Mouse (Mus musculus) MEL (cell line): ENCODE results near the gene Megf6. TPM values are rescaled to one million over a fixed set of nuclear protein-coding genes. Genes with fewer than 3 reads are reported as not detected.

Experiments
- DNase-seq: peaks from one replicate; pipeline ENCODE4 v3.0.0; 2011; ENCODE audit warnings: low read depth, low spot score
- H3K27ac ChIP-seq: 2 replicates; pipeline ENCODE4 v1.5.1; 2012; ENCODE audit warnings: low read depth, mild to moderate bottlenecking, control low read depth, low read length, moderate library complexity; ENCODE audit not compliant: control insufficient read depth
- H3K27me3 ChIP-seq, 2 experiments: fragments of 150-350 bp in 1 of 2; sonication (generic) in 1 of 2; 2 replicates each; pipeline ENCODE4 v1.6.1; 2012; ENCODE audit warnings: low read length in 2 of 2, mild to moderate bottlenecking in 2 of 2, improper control_type of control experiment in 1 of 2, moderate library complexity in 1 of 2; ENCODE audit not compliant: insufficient read depth in 2 of 2, control insufficient read depth in 1 of 2
- H3K36me3 ChIP-seq, 2 experiments: 2 replicates each; pipeline ENCODE4 v1.6.1; 2012 to 2014; ENCODE audit warnings: low read length in 2 of 2, improper control_type of control experiment in 1 of 2, inconsistent platforms in 1 of 2, mild to moderate bottlenecking in 1 of 2; ENCODE audit not compliant: insufficient read depth in 2 of 2, control insufficient read depth in 1 of 2
- H3K4me1 ChIP-seq, 2 experiments: fragments of 150-350 bp in 1 of 2; sonication (generic) in 1 of 2; 2 replicates each; pipeline ENCODE4 v1.6.1; 2012; ENCODE audit warnings: low read length in 2 of 2, improper control_type of control experiment in 1 of 2, mild to moderate bottlenecking in 1 of 2; ENCODE audit not compliant: insufficient read depth in 2 of 2, control insufficient read depth in 1 of 2
- H3K4me3 ChIP-seq, 2 experiments: fragments of 150-350 bp in 1 of 2; sonication (generic) in 1 of 2; 2 replicates each; pipeline ENCODE4 v1.5.1; 2012; ENCODE audit warnings: low read depth in 2 of 2, low read length in 2 of 2, mild to moderate bottlenecking in 2 of 2, moderate library complexity in 2 of 2, control low read depth in 1 of 2, improper control_type of control experiment in 1 of 2; ENCODE audit not compliant: control insufficient read depth in 1 of 2, insufficient read depth in 1 of 2
- H3K79me2 ChIP-seq: 2 replicates; pipeline ENCODE4 v1.6.1; 2012; ENCODE audit warnings: mild to moderate bottlenecking, low read length, moderate library complexity; ENCODE audit not compliant: control insufficient read depth, poor library complexity, insufficient read depth
- H3K9ac ChIP-seq: 2 replicates; pipeline ENCODE4 v1.6.1; 2012; ENCODE audit warnings: low read depth, mild to moderate bottlenecking, control low read depth, low read length, moderate library complexity; ENCODE audit not compliant: control insufficient read depth, poor library complexity, severe bottlenecking
- H3K9me3 ChIP-seq: fragments of 150-350 bp; sonication (generic); replicated peaks from 2 replicates; pipeline ENCODE4 v1.6.1; 2012; ENCODE audit warnings: mild to moderate bottlenecking, low read length, improper control_type of control experiment, moderate library complexity; ENCODE audit not compliant: insufficient read depth
- BHLHE40 ChIP-seq: IDR thresholded peaks from 2 replicates; pipeline ENCODE4 v1.6.1; 2012; ENCODE audit warnings: low read depth, mild to moderate bottlenecking, inconsistent platforms, low read length, improper control_type of control experiment, borderline replicate concordance
- CHD1 ChIP-seq: IDR thresholded peaks from 2 replicates; pipeline ENCODE4 v1.6.1; 2012; ENCODE audit warnings: low read depth, mild to moderate bottlenecking, inconsistent platforms, low read length, improper control_type of control experiment
- CHD2 ChIP-seq: IDR thresholded peaks from 2 replicates; pipeline ENCODE4 v1.6.1; 2011; ENCODE audit warnings: low read length, improper control_type of control experiment
- CTCF ChIP-seq, 3 experiments: IDR thresholded peaks in 2 of 3; conservative IDR thresholded peaks in 1 of 3; 2 replicates each; pipeline ENCODE4 v1.5.1; 2011 to 2012; ENCODE audit warnings: low read length in 3 of 3, low read depth in 2 of 3, mild to moderate bottlenecking in 2 of 3, improper control_type of control experiment in 1 of 3, inconsistent platforms in 1 of 3, mixed read lengths in 1 of 3, moderate library complexity in 1 of 3; ENCODE audit not compliant: control insufficient read depth in 1 of 3, insufficient read depth in 1 of 3, poor library complexity in 1 of 3, severe bottlenecking in 1 of 3
- E2F4 ChIP-seq: IDR thresholded peaks from 2 replicates; pipeline ENCODE4 v1.6.1; 2011; ENCODE audit warnings: low read depth, low read length, improper control_type of control experiment, borderline replicate concordance
- ELF1 ChIP-seq: IDR thresholded peaks from 2 replicates; pipeline ENCODE4 v1.6.1; 2014; ENCODE audit warnings: low read depth, mild to moderate bottlenecking, inconsistent platforms, low read length, improper control_type of control experiment, moderate library complexity
- ETS1 ChIP-seq: IDR thresholded peaks from 2 replicates; pipeline ENCODE4 v1.6.1; 2012; ENCODE audit warnings: low read depth, mild to moderate bottlenecking, inconsistent platforms, low read length, improper control_type of control experiment, moderate library complexity
- GABPA ChIP-seq: IDR thresholded peaks from 2 replicates; pipeline ENCODE4 v1.6.1; 2012; ENCODE audit warnings: low read depth, mild to moderate bottlenecking, inconsistent platforms, low read length, improper control_type of control experiment, moderate library complexity
- GATA1 ChIP-seq: IDR thresholded peaks from 2 replicates; pipeline ENCODE4 v1.6.1; 2011; ENCODE audit warnings: low read depth, low read length, improper control_type of control experiment
- HCFC1 ChIP-seq: IDR thresholded peaks from 2 replicates; pipeline ENCODE4 v1.6.1; 2012; ENCODE audit warnings: low read depth, mild to moderate bottlenecking, inconsistent platforms, low read length, improper control_type of control experiment, moderate library complexity
- KAT2A ChIP-seq: conservative IDR thresholded peaks from 2 replicates; pipeline ENCODE4 v1.6.1; 2012; ENCODE audit warnings: low read depth, low read length, improper control_type of control experiment, inconsistent platforms
- MAFK ChIP-seq: IDR thresholded peaks from 2 replicates; pipeline ENCODE4 v1.6.1; 2011; ENCODE audit warnings: low read depth, mild to moderate bottlenecking, low read length, improper control_type of control experiment, borderline replicate concordance
- MAZ ChIP-seq: IDR thresholded peaks from 2 replicates; pipeline ENCODE4 v1.6.1; 2012; ENCODE audit warnings: low read depth, mild to moderate bottlenecking, inconsistent platforms, low read length, improper control_type of control experiment
- MEF2A ChIP-seq: IDR thresholded peaks from 2 replicates; pipeline ENCODE4 v1.6.1; 2014; ENCODE audit warnings: low read depth, mild to moderate bottlenecking, inconsistent platforms, low read length, improper control_type of control experiment; ENCODE audit not compliant: poor library complexity, insufficient replicate concordance, severe bottlenecking; ENCODE audit errors: extremely low read depth
- MXI1 ChIP-seq: IDR thresholded peaks from 2 replicates; pipeline ENCODE4 v1.6.1; 2011; ENCODE audit warnings: mild to moderate bottlenecking, low read depth, low read length, improper control_type of control experiment
- MYC ChIP-seq: IDR thresholded peaks from 2 replicates; pipeline ENCODE4 v1.6.1; 2011; ENCODE audit warnings: low read depth, mild to moderate bottlenecking, low read length, improper control_type of control experiment, moderate library complexity
- RAD21 ChIP-seq: IDR thresholded peaks from 2 replicates; pipeline ENCODE4 v1.6.1; 2011; ENCODE audit warnings: mild to moderate bottlenecking, low read depth, low read length, improper control_type of control experiment
- RCOR1 ChIP-seq: IDR thresholded peaks from 2 replicates; pipeline ENCODE4 v1.6.1; 2012; ENCODE audit warnings: low read depth, mild to moderate bottlenecking, inconsistent platforms, low read length, improper control_type of control experiment
- SIN3A ChIP-seq: IDR thresholded peaks from 2 replicates; pipeline ENCODE4 v1.6.1; 2012; ENCODE audit warnings: low read length, improper control_type of control experiment, inconsistent platforms
- SMC3 ChIP-seq: IDR thresholded peaks from 2 replicates; pipeline ENCODE4 v1.6.1; 2011; ENCODE audit warnings: low read depth, low read length, improper control_type of control experiment
- TAL1 ChIP-seq: IDR thresholded peaks from 2 replicates; pipeline ENCODE4 v1.6.1; 2012; ENCODE audit warnings: mild to moderate bottlenecking, inconsistent platforms, low read length, moderate library complexity, mixed read lengths
- TBP ChIP-seq: IDR thresholded peaks from 2 replicates; pipeline ENCODE4 v1.8.0; 2011; ENCODE audit warnings: low read depth, low read length, improper control_type of control experiment
- TCF12 ChIP-seq: IDR thresholded peaks from 2 replicates; pipeline ENCODE4 v1.6.1; 2014; ENCODE audit warnings: low read depth, mild to moderate bottlenecking, inconsistent platforms, low read length, improper control_type of control experiment, moderate library complexity
- UBTF ChIP-seq: IDR thresholded peaks from 2 replicates; pipeline ENCODE4 v1.6.1; 2012; ENCODE audit warnings: low read depth, mild to moderate bottlenecking, inconsistent platforms, low read length, improper control_type of control experiment, moderate library complexity, borderline replicate concordance; ENCODE audit not compliant: insufficient read depth
- USF1 ChIP-seq: IDR thresholded peaks from 2 replicates; pipeline ENCODE4 v1.6.1; 2014; ENCODE audit warnings: low read depth, mild to moderate bottlenecking, inconsistent platforms, low read length, improper control_type of control experiment, moderate library complexity
- USF2 ChIP-seq, 2 experiments: IDR thresholded peaks; 2 replicates each; pipeline ENCODE4 v1.6.1; 2011 to 2012; ENCODE audit warnings: improper control_type of control experiment in 2 of 2, low read length in 2 of 2, borderline replicate concordance in 1 of 2, inconsistent platforms in 1 of 2, low read depth in 1 of 2, mild to moderate bottlenecking in 1 of 2; ENCODE audit not compliant: insufficient read depth in 1 of 2
- ZC3H11A ChIP-seq: IDR thresholded peaks from 2 replicates; pipeline ENCODE4 v1.6.1; 2012; ENCODE audit warnings: low read depth, mild to moderate bottlenecking, inconsistent platforms, low read length, improper control_type of control experiment
- ZKSCAN1 ChIP-seq: IDR thresholded peaks from 2 replicates; pipeline ENCODE4 v1.6.1; 2012; ENCODE audit warnings: low read depth, mild to moderate bottlenecking, inconsistent platforms, low read length, improper control_type of control experiment, moderate library complexity
- ZMIZ1 ChIP-seq: IDR thresholded peaks from 2 replicates; pipeline ENCODE4 v1.6.1; 2012; ENCODE audit warnings: low read depth, mild to moderate bottlenecking, inconsistent platforms, low read length, improper control_type of control experiment, moderate library complexity
- ZNF384 ChIP-seq: IDR thresholded peaks from 2 replicates; pipeline ENCODE4 v1.6.1; 2012; ENCODE audit warnings: low read depth, mild to moderate bottlenecking, inconsistent platforms, low read length, improper control_type of control experiment
- polyA plus RNA-seq, 2 experiments: library from polyadenylated mRNA; stranded (reverse) in 1 of 2; unstranded in 1 of 2; fragments of >175 nt in 1 of 2; fragments of >200 nt in 1 of 2; gene quantifications; 2 replicates each; pipeline versions ENCODE4 v1.2.1 to v1.2.4; 2012; ENCODE audit warnings: low replicate concordance in 2 of 2, low read depth in 1 of 2; ENCODE audit not compliant: insufficient read length in 2 of 2, insufficient read depth in 1 of 2, missing spikeins in 1 of 2
- total RNA-seq: library from RNA; depleted of rRNA; stranded (reverse); fragments of 300-350 nt; gene quantifications from 2 replicates; pipeline ENCODE4 v1.2.3, GENCODE M21; 2012

The Megf6 gene
- total and polyA plus RNA-seq, 3 experiments = 0.07 to 0.12 TPM; not detected in 1

DNA sequence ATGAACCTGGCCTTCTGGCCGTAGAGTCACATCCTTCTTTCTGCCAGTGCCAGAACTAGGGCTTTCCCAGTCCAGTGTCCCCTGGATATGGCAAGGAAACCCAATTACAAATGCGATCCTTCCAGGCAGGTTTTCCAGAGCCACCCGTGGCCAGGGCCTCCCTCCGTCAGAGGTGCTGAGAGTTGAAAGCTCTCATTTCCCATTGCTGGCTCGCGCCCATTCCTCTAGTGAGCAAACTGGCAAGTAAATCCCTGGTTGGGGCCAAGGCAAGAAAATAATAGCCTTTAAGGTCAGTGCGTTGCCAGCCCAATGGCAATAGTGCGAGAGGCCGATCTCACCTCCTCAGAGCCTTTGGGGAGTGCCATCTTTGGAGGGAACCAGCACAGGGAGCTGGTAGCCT, 59.0 kb downstream of the Megf6 start:
- no peaks in the 10 kb centered on the region for H3K4me1 ChIP-seq
- no peak overlapping the region for H3K27ac ChIP-seq
- no peaks in the 10 kb centered on the region for H3K9me3 ChIP-seq
- DNase-seq = no peak
- no peak for TF ChIP-seq KAT2A
- TF ChIP-seq CHD2 = no peak
- TF ChIP-seq MAFK = no peak
- no peak for TF ChIP-seq TBP
- no peak for TF ChIP-seq ZC3H11A
- no peak for TF ChIP-seq GABPA
- TF ChIP-seq E2F4 = no peak
- no peak for TF ChIP-seq ZNF384
- TF ChIP-seq CHD1 = no peak
- no peak for TF ChIP-seq CTCF (IDR thresholded peaks at IDR 0.05 in 2 of 3, conservative IDR thresholded peaks at IDR 0.05 in 1 of 3; ENCODE audit: control insufficient read depth in 1 of 3, insufficient read depth in 1 of 3, low read depth in 2 of 3, low read length in 3 of 3, poor library complexity in 1 of 3, severe bottlenecking in 1 of 3)
- no peak for TF ChIP-seq ZKSCAN1
- TF ChIP-seq USF1 = no peak
- TF ChIP-seq MEF2A = no peak
- TF ChIP-seq ZMIZ1 = no peak
- no peak for TF ChIP-seq UBTF
- TF ChIP-seq ELF1 = no peak
- TF ChIP-seq BHLHE40 = no peak
- H3K79me2 ChIP-seq = no peaks in the 10 kb centered on the region
- H3K27me3 ChIP-seq = no peaks in the 10 kb centered on the region
- no peaks in the 10 kb centered on the region for H3K36me3 ChIP-seq
- H3K4me3 ChIP-seq = no peak overlapping the region
- no peak overlapping the region for H3K9ac ChIP-seq

DNA sequence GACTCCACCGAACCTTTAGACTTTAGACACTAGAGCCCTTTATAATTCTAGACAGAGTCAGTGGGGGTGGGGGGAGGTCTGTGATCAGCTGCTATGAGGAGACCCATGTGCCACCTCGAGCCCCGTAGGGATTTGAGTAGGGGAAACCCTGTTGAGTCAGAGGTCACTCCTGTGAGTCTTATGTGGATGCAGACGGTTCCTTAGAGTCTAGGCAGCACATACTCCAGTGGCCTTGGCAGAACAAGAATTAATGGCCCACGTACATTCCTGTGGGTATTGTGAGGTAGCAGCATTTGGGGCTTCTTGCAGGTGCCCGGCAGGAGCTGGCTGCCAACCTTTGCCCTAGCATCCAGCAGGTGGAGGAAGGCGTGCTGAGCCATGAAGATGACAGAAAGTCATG, 60.9 kb downstream of the Megf6 start:
- Histone ChIP-seq H3K79me2 (no peaks in the 10 kb centered on the region), H3K4me1 (no peaks in the 10 kb centered on the region), H3K9ac (no peak overlapping the region), H3K27ac (no peak overlapping the region), H3K4me3 (no peak overlapping the region), H3K36me3 (no peaks in the 10 kb centered on the region), H3K27me3 (no peaks in the 10 kb centered on the region), H3K9me3 (no peaks in the 10 kb centered on the region)
- no peak for TF ChIP-seq MEF2A
- TF ChIP-seq TAL1 = no peak
- TF ChIP-seq ZNF384 = no peak
- TF ChIP-seq SIN3A = no peak
- no peak for TF ChIP-seq ZKSCAN1
- no peak for TF ChIP-seq USF2 (IDR thresholded peaks at IDR 0.05; ENCODE audit: borderline replicate concordance in 1 of 2, insufficient read depth in 1 of 2, low read depth in 1 of 2, low read length in 2 of 2)
- no peak for TF ChIP-seq BHLHE40
- TF ChIP-seq RCOR1 = no peak
- no peak for TF ChIP-seq MYC
- TF ChIP-seq HCFC1 = no peak
- no peak for TF ChIP-seq GABPA
- no peak for TF ChIP-seq MXI1
- TF ChIP-seq ZMIZ1 = no peak
- no peak for TF ChIP-seq ETS1
- no peak for TF ChIP-seq TCF12
- no peak for TF ChIP-seq RAD21
- no peak for TF ChIP-seq SMC3
- TF ChIP-seq GATA1 = no peak
- no peak for TF ChIP-seq MAZ
- no peak for TF ChIP-seq CHD2
- no peak for DNase-seq
